Mouse (Mus musculus) left cerebral cortex, postnatal 14 days (tissue): ENCODE data around the gene Gnaq. TPM values are rescaled to one million over a fixed set of nuclear protein-coding genes. Genes with fewer than 3 reads are reported as not detected.
A peak's percentile ranks its signal among the peaks of the same experiment; 100 is the strongest.
"Not testable (repeated sequence)": the region's sequence is repeated elsewhere in the genome, so short reads cannot be mapped to it uniquely, and the experiment has no call there.

Experiments used
- DNase-seq, 2 experiments: peaks; one replicate each; pipeline ENCODE4 v3.0.0; 2021 to 2022; ENCODE audit warnings: low spot score in 2 of 2, mixed read lengths in 1 of 2
- intact Hi-C: fragments of 180-260 bp; cut with DNase I; formaldehyde crosslinking; loops from one replicate; pipeline ENCODE4 v1.15.1; 2025
- total RNA-seq, 2 experiments: library from RNA; stranded (reverse); gene quantifications; 2 replicates each; pipeline ENCODE4 v1.2.3; 2021

The Gnaq gene
- total RNA-seq, 2 experiments from 2014 or later = 177 to 181 TPM

- intact Hi-C loops = no loop called here
- no peak for DNase-seq
Observed at GRCm38 (mm10) chr19:16238512-16238911, 105.9 kb downstream of the Gnaq start.

GRCm38 (mm10) chr19:16242708-16243107 lies 110.1 kb downstream of the Gnaq start:
- no peak for DNase-seq
- intact Hi-C loops = no loop called here

DNA sequence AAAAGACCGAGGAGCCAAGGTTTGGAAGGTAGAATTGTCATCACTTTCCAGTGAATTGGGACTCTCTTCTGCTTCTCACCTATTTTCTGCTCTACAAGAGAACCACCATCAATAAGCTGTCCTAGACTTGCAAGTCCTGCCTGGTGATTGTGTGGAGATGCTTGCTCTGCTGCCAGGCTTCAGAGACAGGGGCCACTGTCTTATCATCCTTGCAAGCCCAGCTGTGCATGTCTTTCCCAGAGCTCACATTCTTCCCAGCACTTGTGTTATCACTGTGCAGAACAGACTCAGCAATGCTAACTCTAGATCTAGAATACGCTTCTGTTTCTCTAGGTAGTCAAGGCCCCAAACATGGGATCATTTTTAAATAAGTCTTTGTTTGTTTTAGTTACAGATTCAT lies 116.4 kb downstream of the Gnaq start:
- no peak for DNase-seq
- intact Hi-C loops = no loop called here

DNA sequence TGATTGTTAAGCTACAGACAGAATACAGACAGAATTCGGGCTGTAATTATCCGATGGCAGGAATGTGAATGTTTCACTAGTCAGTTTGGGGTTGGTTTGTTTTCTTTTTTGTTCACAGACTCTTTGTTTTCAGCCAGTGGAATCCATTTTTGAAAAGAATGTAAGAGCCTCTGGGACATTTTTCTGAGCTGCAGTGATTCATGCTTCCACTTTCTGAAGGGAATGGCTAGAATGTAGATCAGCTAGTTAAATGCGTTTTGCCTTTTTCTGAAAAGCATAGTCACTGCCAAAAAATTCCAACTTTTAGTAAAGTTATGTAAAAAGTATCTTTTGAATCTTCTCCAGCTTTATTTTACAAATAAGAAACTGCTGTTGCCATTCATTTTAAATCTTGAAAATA lies 118.3 kb downstream of the Gnaq start:
- intact Hi-C loops = no loop called here

DNA sequence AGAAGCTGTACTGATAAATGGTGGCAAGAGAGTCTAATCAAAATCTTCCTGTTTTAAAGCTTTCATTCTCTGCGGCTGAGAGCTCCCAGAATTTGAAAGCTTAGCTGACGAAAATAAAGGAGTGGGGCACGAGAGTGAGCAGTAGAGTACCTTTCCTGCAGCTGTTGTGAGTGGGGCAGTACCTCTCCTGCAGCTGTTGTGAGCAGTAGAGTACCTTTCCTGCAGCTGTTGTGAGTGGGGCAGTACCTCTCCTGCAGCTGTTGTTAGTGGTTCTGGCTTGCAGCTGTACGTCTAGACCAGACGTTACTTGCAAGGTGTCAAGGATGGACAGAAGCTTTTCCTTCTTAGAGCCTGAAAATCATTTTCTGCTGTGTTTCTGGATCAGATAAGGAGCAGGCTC lies 119.2 kb downstream of the Gnaq start:
- no peak for DNase-seq

More for the DNA sequence above, 118.3 kb downstream of the Gnaq start:
- DNase-seq = no peak

GRCm38 (mm10) chr19:16252696-16253095 lies 120.1 kb downstream of the Gnaq start:
- DNase-seq = no peak
- intact Hi-C loops = no loop called here

More for the DNA sequence above, 119.2 kb downstream of the Gnaq start:
- intact Hi-C loops = no loop called here

- no peak for DNase-seq
- intact Hi-C loops = no loop called here
Observed at GRCm38 (mm10) chr19:16254881-16255280, 122.2 kb downstream of the Gnaq start.

DNA sequence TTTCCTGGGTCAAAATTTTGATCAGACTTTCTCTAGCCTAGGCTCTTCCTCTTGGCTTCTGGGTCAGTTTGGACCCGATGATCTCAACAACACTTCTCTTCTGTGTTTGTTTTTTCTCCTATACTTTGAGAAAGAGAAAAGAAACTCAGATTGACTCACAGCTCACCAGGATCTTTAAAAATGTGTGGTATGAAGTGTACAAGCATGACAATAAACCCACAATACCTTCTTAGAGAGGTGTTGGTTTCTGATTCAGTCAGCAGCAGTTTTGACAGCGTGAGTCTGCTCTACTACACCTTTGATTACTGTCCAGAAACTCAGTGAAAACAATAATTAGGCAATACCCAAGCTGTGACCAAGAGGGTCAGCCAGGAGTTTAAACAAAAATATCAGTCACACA lies 122.7 kb downstream of the Gnaq start:
- intact Hi-C loops = no loop called here
- no peak for DNase-seq

- DNase-seq = no peak
- intact Hi-C loops = no loop called here
Observed at GRCm38 (mm10) chr19:16258766-16259355, 126.2 kb downstream of the Gnaq start.

DNA sequence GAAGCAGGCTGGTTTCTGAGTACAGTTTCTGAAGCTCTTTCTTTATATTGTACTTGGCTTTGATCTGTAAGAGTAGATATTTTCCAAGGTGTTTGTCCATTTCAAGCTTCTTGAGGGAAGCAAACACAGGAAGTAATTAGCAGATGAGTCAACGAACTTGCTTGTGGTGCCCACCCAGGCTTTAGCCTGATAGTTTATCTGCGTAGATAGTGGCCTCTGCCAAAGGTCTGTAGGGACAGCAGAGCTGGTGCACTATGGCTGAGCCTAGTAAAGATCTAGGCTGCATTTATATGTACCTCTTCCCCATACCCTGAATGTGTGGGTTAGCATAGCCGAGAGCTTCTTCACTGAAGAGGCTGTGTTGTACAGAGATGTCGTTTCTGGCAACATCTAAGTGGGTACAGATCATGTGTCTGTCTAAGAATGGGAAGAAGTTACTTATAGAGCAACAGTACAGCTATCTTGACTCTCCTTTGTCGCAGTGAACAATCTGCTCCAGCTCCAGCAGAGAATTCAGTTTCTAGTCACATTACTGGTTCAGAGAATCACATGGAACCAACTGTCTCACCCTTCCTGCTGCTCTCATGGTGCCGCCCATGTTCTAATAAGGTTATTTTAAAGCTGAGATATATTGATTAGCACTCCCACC lies 127.3 kb downstream of the Gnaq start:
- DNase-seq = peak; percentile 43 to 58
- intact Hi-C loops = no loop called here

GRCm38 (mm10) chr19:16260435-16260832 lies 127.8 kb downstream of the Gnaq start:
- intact Hi-C loops = no loop called here
- no peak for DNase-seq

GRCm38 (mm10) chr19:16260973-16261372 lies 128.3 kb downstream of the Gnaq start:
- no peak for DNase-seq
- intact Hi-C loops = no loop called here

DNA sequence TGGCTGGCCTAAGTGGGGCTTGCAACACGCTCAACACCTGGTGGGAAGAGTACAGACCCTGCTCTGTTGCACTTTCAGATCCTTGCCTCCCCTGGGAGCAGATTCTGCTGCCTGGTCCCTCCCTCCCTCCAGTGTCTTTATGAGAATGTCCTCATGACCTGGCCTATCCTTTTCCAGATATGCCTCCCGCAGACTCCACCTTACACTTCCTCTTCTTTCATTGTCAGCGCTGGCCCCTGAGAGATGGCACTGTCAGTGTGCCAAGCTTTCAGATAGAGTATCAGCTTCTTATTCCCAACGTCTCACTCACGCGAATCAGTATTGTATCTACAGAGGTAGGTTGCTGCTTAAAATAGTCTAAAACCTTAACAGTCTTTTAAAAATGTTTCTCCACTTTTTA lies 129.0 kb downstream of the Gnaq start:
- intact Hi-C loops = no loop called here
- no peak for DNase-seq

DNA sequence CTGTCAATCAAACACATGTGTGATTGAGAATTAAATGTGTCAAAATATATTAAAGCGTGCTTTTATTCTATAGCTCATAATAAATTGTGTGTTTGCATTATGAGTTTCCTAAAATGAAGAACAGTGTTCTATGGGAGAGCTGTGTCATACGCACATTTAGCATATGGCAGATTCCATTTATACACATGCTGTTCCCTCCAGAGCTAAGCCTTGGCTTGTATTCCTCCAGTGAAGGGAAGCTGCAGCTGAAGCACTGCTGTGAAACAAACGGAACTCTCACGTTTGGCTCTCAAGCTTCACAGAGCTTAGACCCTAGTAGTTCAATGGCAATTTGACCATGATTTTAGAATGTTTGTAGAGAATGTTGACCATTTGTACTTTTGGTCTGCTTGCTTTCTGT lies 129.7 kb downstream of the Gnaq start:
- peak; percentile 59 to 61 for DNase-seq
- intact Hi-C loops = no loop called here

DNA sequence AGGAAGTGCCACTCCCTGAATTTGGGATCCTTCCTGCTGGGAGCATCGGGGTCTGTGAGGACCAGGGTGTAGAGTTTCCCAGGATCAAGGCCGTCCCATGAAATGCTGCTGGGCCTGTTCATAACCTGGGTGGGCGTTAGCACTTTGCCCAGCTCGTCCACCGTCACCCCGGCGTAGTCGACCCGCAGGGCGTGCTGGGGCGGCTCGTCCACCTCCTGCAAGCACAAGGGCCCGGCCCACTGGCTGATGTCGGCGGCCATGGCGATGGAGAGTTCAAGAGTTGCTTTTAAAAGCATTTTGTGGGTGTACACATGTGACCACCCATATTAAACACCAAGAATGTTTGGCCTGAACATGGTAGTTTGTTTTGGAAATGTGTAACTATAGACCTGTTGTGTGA lies 134.7 kb downstream of the Gnaq start:
- DNase-seq, intact Hi-C loops: not testable (repeated sequence)

GRCm38 (mm10) chr19:16270236-16270635 lies 137.6 kb downstream of the Gnaq start:
- no peak for DNase-seq
- intact Hi-C loops = no loop called here

- no peak for DNase-seq
- intact Hi-C loops = no loop called here
Observed at GRCm38 (mm10) chr19:16271002-16271401, 138.4 kb downstream of the Gnaq start.

DNA sequence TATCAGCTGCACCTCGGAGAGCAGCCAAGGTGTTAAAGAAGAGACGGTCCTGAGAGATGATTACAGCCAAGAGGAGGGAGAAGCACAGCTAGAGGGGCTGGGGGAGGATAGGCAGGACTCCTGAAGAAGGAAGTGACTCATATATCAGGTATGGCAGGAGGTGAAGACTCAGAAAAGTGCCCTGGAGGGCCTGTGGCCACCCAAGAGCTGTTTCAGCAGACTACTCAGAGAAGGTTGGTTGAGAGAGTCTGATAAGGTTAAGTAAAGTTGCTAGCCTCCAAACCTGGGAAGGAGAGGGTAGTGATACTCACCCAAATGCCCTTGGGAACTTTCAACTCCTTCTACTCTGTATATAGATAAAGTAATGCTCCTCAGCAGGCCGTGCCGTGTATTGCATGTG lies 140.4 kb downstream of the Gnaq start:
- intact Hi-C loops = no loop called here
- no peak for DNase-seq

DNA sequence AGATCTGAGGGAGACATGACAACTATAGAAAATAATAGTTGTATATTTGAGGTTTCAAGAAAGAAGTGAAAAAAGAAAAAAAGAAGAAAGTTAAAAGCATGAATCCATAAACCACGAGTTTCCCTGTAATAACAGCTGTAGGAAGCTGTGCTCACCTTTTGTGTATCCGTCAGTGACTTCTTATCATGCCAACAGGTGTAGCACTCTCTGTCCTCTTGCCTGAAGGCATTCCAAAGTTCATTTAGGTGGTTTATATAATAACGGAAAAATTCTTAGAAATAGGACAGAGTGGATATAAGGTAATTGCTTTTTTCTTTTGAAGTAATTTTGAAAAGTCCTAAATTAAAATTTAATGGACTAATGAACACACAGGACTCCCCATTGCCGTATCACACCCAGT lies 147.6 kb downstream of the Gnaq start:
- DNase-seq = no peak
- intact Hi-C loops = no loop called here

DNA sequence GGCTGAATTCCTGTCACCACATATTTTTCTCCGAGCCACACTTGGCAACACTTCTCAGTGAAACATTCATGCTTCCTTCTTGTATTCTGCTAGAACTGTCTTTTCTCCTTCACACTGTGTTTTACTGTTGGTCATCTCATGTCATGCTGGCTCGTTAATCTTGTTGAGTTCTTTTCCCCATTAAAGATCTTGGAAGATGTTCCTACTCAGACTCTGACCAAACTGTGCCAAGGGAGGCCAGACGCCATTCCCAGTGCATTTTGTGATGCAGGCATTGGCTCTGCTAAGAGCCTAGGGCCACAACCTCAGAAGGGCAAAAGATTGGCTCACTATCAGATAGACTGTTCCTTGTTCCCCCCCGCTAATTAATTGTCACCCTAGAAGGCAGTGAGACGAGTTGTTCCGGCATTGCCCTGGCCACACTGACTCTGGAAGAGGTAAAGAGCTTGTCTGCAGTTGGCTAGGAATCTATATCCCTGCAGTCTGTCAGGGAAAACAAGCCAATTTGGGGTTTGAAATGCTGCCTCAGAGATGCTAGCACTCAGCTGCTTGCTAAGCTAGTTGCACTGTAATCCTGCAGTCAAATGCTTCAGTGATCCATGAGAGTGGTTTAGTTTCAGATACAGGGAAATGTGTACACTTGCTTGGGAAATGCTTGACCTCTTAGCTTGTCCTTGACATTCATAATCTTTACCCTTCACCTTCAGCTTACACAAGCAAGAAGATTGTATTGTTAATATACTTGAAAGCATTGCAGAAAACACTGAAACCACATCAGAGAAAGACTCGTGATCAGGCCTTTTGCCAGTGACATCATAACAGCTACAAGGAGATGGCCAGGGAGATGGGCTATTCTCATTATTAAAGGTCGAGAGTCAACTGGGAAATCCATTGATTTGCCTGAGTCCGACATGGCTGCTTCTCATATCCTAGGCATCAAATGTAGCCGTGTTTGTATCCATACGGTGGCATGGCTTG lies 152.7 kb downstream of the Gnaq start:
- intact Hi-C loops = no loop called here
- no peak for DNase-seq
